Comparison of ENCODE assay signal across 11 mouse cellular contexts in the genomic region with DNA sequence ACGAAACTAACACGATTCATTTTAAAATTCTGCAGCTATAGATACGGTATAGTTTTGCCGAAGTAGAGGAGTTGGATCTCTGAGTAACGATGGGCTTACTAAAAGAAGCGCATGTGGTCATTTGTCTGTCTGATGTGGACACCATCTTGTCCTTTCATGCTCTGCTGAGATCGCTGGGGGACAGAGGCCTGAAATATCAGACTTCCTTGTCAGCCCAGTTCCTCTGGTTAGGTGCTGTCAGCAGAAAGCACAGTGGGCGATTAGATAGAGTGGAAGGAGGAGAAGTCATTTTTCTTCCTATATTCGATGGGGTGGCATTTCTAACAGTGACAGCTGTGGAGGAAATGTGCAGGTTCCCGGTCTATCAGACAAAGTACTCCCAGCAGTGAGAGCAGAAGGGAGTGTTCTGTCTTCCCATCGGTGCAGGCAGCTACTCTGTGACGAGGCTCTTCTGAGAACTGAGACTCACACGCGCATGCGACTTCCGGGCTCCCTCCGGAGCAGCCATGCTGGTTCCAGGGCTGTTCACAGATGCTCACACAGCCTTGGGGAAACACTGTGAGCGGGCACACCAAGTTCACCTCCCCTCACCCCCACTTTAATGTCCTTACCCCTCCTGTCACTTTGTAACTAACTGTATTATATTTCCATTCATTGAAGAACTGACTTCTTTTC.
DNase-seq lines count a peak whose midpoint lies in the region; ATAC-seq and TF ChIP-seq lines count a peak whose summit lies in the region.
"Had no signal": no experiment of that assay in that cellular context is flagged by ENCODE, and none has a peak within 500 bp of the region (broad histone marks: within the 10 kb centered on the region; RNA-seq: fewer than 3 reads in every experiment).

No protein-coding gene starts in this region.

- no peaks in the 10 kb centered on the region for H3K9me3 ChIP-seq in forebrain, embryonic 11.5 days (ENCODE audit: control insufficient read depth, low read length)
- H3K9me3 ChIP-seq in forebrain, embryonic 10.5 days, result no peaks in the 10 kb centered on the region
- H3K9me3 ChIP-seq in forebrain, postnatal 0 days (ENCODE audit: low read length), result no peaks in the 10 kb centered on the region
- no peaks in the 10 kb centered on the region for H3K9me3 ChIP-seq in limb, embryonic 12.5 days
- H3K9me3 ChIP-seq: liver, embryonic 15.5 days had no signal

- H3K27me3 ChIP-seq in forebrain, embryonic 11.5 days (ENCODE audit: control insufficient read depth, insufficient read depth, low read length), result no peaks in the 10 kb centered on the region
- no peaks in the 10 kb centered on the region for H3K27me3 ChIP-seq in forebrain, embryonic 10.5 days (ENCODE audit: poor library complexity, severe bottlenecking)
- no peaks in the 10 kb centered on the region for H3K27me3 ChIP-seq in forebrain, postnatal 0 days (ENCODE audit: insufficient read depth, low read length)
- no peaks in the 10 kb centered on the region for H3K27me3 ChIP-seq in limb, embryonic 12.5 days
- H3K27me3 ChIP-seq: liver, embryonic 15.5 days had no signal

- no peak for TF ChIP-seq CTCF in forebrain, postnatal 0 days (IDR thresholded peaks at IDR 0.05; ENCODE audit: low read depth)

- WGBS in forebrain, embryonic 11.5 days, result 81% methylated on average over 18 of the region's 18 CpGs
- WGBS in forebrain, embryonic 10.5 days, result 82% methylated on average over 18 of the region's 18 CpGs
- WGBS in forebrain, postnatal 0 days, result 74% methylated on average over 18 of the region's 18 CpGs
- WGBS in limb, embryonic 12.5 days, result 63% methylated on average over 18 of the region's 18 CpGs

- no peaks in the 10 kb centered on the region for H3K36me3 ChIP-seq in forebrain, embryonic 11.5 days (ENCODE audit: control insufficient read depth, insufficient read depth, low read length)
- H3K36me3 ChIP-seq in forebrain, embryonic 10.5 days (replicated peaks), result no peaks in the 10 kb centered on the region
- no peaks in the 10 kb centered on the region for H3K36me3 ChIP-seq in forebrain, postnatal 0 days (ENCODE audit: insufficient read depth)
- H3K36me3 ChIP-seq in limb, embryonic 12.5 days, result no peaks in the 10 kb centered on the region
- H3K36me3 ChIP-seq: liver, embryonic 15.5 days had no signal

- no peaks in the 10 kb centered on the region for H3K4me1 ChIP-seq in forebrain, embryonic 11.5 days (replicated peaks; ENCODE audit: control insufficient read depth, insufficient read depth, low read length)
- H3K4me1 ChIP-seq in forebrain, embryonic 10.5 days, result no peaks in the 10 kb centered on the region
- H3K4me1 ChIP-seq in forebrain, postnatal 0 days (ENCODE audit: insufficient read depth), result no peaks in the 10 kb centered on the region
- H3K4me1 ChIP-seq in limb, embryonic 12.5 days (replicated peaks), result peaks cover 4% of the 10 kb centered on the region; the same call in 1 of the 2 replicates
- H3K4me1 ChIP-seq: liver, embryonic 15.5 days had no signal

- no peak for DNase-seq in forebrain, embryonic 11.5 days (ENCODE audit: low spot score)
- no peak for DNase-seq in forebrain, embryonic 10.5 days (ENCODE audit: extremely low spot score, low spot score)
- peak; percentile 14 for DNase-seq in forebrain, postnatal 0 days
- peak; percentile 21 for DNase-seq in retina, embryonic 14.5 days (ENCODE audit: low spot score)
- DNase-seq in cerebellum, postnatal 14 days, result no peak
- DNase-seq in urinary bladder, adult 2 months (ENCODE audit: low spot score), result no peak
- no peak for DNase-seq in frontal cortex, postnatal 25 days (ENCODE audit: low spot score in 2 of 2)
- DNase-seq: cerebellum, postnatal 25 days; gastrocnemius, postnatal 36 days had no signal

- H3K4me2 ChIP-seq in forebrain, embryonic 11.5 days (ENCODE audit: low read depth, low read length, severe bottlenecking), result no peak overlapping the region
- H3K4me2 ChIP-seq in forebrain, postnatal 0 days (ENCODE audit: low read depth), result no peak overlapping the region
- 0 out of 2 replicates have a peak overlapping the region, but pooled peaks have one; percentile 2 for H3K4me2 ChIP-seq in limb, embryonic 12.5 days
- H3K4me2 ChIP-seq: liver, embryonic 15.5 days had no signal

- no peak overlapping the region for H3K9ac ChIP-seq in forebrain, embryonic 11.5 days (ENCODE audit: low read length)
- no peak overlapping the region for H3K9ac ChIP-seq in forebrain, postnatal 0 days
- no peak overlapping the region for H3K9ac ChIP-seq in limb, embryonic 12.5 days (replicated peaks)
- H3K9ac ChIP-seq: liver, embryonic 15.5 days had no signal

- H3K27ac ChIP-seq in forebrain, embryonic 11.5 days (ENCODE audit: low read depth, low read length), result peak overlapping the region; percentile 46; the same call in 1 of the 2 replicates
- H3K27ac ChIP-seq in forebrain, embryonic 10.5 days, result no peak overlapping the region
- no peak overlapping the region for H3K27ac ChIP-seq in forebrain, postnatal 0 days (ENCODE audit: low read depth, low read length)
- no peak overlapping the region for H3K27ac ChIP-seq in limb, embryonic 12.5 days
- H3K27ac ChIP-seq: liver, embryonic 15.5 days had no signal

- H3K4me3 ChIP-seq in forebrain, embryonic 11.5 days (ENCODE audit: low read depth, low read length), result no peak overlapping the region
- no peak overlapping the region for H3K4me3 ChIP-seq in forebrain, embryonic 10.5 days
- H3K4me3 ChIP-seq in forebrain, postnatal 0 days (ENCODE audit: low read depth, low read length), result no peak overlapping the region
- H3K4me3 ChIP-seq in limb, embryonic 12.5 days (replicated peaks), result no peak overlapping the region
- H3K4me3 ChIP-seq: liver, embryonic 15.5 days had no signal

- ATAC-seq in forebrain, embryonic 11.5 days (replicated peaks; ENCODE audit: low FRiP score), result peak; percentile 66
- peak; percentile 60 for ATAC-seq in forebrain, postnatal 0 days
- no peak for ATAC-seq in limb, embryonic 12.5 days (ENCODE audit: insufficient number of reproducible peaks, insufficient read depth, low FRiP score, low TSS enrichment, low read depth)

Comparison
In these comparisons a context has a peak if more than half of its experiments do, and no peak if none do; other contexts are left out.
1. DNase-seq: peak in forebrain, postnatal 0 days (single experiment) and retina, embryonic 14.5 days (single experiment); none in forebrain, embryonic 11.5 days (single experiment), forebrain, embryonic 10.5 days (single experiment), cerebellum, postnatal 14 days (0 of 2), urinary bladder, adult 2 months (single experiment) and frontal cortex, postnatal 25 days (0 of 2).